Mouse (Mus musculus): Measurements from ENCODE around the gene Ryr1. TPM values are rescaled to one million over a fixed set of nuclear protein-coding genes. Genes with fewer than 3 reads are reported as not detected.

Gene Ryr1
- polyA plus RNA-seq, 1 experiment from 2014 or later = 0.30 TPM

DNA sequence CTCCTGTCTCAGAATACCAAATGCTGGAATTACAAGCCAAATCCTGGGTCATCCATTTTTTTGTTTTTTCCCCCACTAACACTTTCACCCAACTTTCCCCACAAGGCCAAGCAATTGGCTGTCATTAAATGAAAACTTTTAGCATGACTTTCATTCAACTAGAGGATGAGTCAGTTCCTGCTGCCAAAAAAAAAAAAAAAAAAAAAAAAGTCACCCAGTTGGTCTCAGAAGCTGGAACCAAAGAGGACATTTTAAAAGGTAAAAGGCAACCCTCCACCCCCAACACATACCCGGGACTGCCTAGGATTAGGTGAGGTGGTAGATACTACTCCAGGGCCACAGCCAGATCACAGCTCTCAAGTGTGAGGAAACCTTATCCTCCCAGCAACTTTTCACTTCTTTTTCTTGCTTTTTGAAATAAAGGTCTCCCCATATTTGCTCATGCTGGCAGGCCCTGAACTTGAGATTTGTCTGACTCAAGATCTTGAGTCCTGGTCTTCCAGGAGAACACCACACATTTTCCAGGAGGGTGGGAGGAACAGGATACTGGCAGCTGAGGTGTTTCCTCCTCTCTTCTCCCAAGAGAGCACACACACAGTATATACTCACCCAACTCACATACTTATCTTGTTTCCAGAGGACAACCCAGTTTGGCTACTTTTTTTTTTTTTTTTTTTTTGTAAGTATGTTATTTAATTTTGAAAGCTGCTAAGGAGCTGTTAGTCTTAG is 166.8 kb downstream of the Ryr1 start:
- H3K27me3 ChIP-seq (ENCODE audit: control insufficient read depth, insufficient read depth, low read length) = no peaks in the 10 kb centered on the region
- H3K9me3 ChIP-seq (ENCODE audit: control insufficient read depth, low read depth, low read length) = no peaks in the 10 kb centered on the region
- peaks cover 52% of the 10 kb centered on the region for H3K4me1 ChIP-seq (ENCODE audit: control insufficient read depth, insufficient read depth, low read length)
- WGBS = 41% methylated on average over 1 of the region's 1 CpGs
- no peak overlapping the region for H3K9ac ChIP-seq (replicated peaks; ENCODE audit: low read depth, low read length)
- peak overlapping the region; percentile 95; the same call in 1 of the 2 replicates for H3K4me2 ChIP-seq (replicated peaks; ENCODE audit: low read depth, low read length)
- peak overlapping the region; percentile 62; the same call in 1 of the 2 replicates for H3K27ac ChIP-seq (ENCODE audit: low read length)
- H3K4me3 ChIP-seq (ENCODE audit: low read depth, low read length) = no peak overlapping the region
- no peak for ATAC-seq (ENCODE audit: insufficient number of reproducible peaks, insufficient read depth, low FRiP score, low read depth)
- H3K36me3 ChIP-seq (ENCODE audit: control insufficient read depth, insufficient read depth, low read length) = no peaks in the 10 kb centered on the region

DNA sequence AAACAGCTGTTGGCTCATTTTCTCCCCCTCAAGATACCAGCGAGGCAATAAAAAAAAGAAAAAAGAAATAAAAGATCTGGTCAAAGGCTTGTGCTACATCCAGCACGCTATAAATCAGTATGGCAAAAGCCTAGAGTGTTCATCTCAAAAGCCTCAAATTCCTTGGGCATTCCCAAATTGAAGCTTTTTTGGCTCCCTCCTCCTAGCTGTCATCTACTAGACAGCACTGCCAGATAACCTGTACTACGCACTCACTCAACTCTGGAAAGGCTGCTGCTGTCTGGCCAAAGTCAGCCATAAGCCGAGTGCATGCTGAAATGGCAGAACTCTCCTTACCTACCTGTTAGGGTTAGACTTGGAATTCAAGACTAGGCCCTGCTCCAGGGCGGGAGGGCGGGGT is 167.7 kb downstream of the Ryr1 start:
- Histone ChIP-seq H3K9me3 (ENCODE audit: control insufficient read depth, low read depth, low read length) (no peaks in the 10 kb centered on the region), H3K27ac (ENCODE audit: low read length) (no peak overlapping the region)

DNA sequence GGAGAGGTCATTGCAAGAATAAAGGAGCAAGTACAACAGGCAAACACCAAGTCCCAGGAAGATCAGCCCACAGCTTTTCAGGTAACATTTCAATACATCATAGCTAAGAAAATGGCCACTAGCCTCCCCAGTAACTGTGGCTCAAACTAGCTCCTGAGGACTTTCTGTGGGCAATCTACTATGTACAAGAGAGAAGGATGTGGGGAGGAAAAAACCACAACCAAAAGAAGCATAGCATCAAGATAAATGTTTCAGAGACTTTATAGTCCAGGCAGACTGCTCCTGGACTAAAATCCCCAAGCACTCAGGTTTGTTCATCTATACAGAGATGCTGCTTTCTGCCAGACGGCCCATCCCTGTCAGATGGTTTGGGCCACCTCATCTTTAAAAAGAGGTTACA is 168.7 kb downstream of the Ryr1 start:
- Histone ChIP-seq H3K27ac (ENCODE audit: low read length) (no peak overlapping the region), H3K9me3 (ENCODE audit: control insufficient read depth, low read depth, low read length) (no peaks in the 10 kb centered on the region), H3K36me3 (ENCODE audit: control insufficient read depth, insufficient read depth, low read length) (no peaks in the 10 kb centered on the region), H3K4me3 (ENCODE audit: low read depth, low read length) (no peak overlapping the region), H3K4me1 (ENCODE audit: control insufficient read depth, insufficient read depth, low read length) (peaks cover 68% of the 10 kb centered on the region), H3K27me3 (ENCODE audit: control insufficient read depth, insufficient read depth, low read length) (no peaks in the 10 kb centered on the region), H3K9ac (replicated peaks; ENCODE audit: low read depth, low read length) (no peak overlapping the region), H3K4me2 (replicated peaks; ENCODE audit: low read depth, low read length) (no peak overlapping the region)
- WGBS = 80% methylated on average over 1 of the region's 1 CpGs
- ATAC-seq (ENCODE audit: insufficient number of reproducible peaks, insufficient read depth, low FRiP score, low read depth) = no peak

More for the DNA sequence above, 167.7 kb downstream of the Ryr1 start:
- ATAC-seq (ENCODE audit: insufficient number of reproducible peaks, insufficient read depth, low FRiP score, low read depth) = no peak
- H3K4me1 ChIP-seq (ENCODE audit: control insufficient read depth, insufficient read depth, low read length) = peaks cover 59% of the 10 kb centered on the region
- H3K9ac ChIP-seq (replicated peaks; ENCODE audit: low read depth, low read length) = no peak overlapping the region
- no peaks in the 10 kb centered on the region for H3K27me3 ChIP-seq (ENCODE audit: control insufficient read depth, insufficient read depth, low read length)
- H3K36me3 ChIP-seq (ENCODE audit: control insufficient read depth, insufficient read depth, low read length) = no peaks in the 10 kb centered on the region
- 56% methylated on average over 6 of the region's 6 CpGs for WGBS
- no peak overlapping the region for H3K4me2 ChIP-seq (replicated peaks; ENCODE audit: low read depth, low read length)
- no peak overlapping the region for H3K4me3 ChIP-seq (ENCODE audit: low read depth, low read length)

DNA sequence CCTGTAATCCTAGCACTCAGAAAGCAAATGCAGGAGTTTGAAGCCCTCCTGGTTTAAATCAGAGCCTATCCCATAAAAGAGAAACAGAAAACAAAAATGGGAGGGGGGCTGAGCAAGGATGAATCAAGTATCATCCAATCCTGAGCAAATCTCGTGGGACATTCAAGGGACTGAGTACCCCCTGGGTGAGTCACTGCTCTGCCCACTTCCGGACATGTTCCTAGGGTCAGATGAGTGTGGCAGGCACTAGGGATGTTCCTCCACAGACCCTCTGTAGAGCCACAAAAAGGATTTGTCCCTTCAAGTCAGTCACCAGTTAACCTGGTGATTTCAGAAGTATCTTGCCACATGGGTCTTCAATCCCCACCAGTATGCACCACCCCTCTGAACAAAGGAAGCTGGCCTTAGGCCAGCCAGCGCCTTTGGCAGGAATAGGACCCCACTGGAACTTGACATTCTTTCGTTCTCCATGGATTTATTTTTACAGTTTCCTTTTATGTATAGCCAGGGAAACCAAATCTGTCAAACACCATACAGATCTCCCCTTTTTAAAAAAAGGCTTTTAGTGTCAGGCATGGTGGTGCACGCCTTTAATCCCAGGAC is 169.6 kb downstream of the Ryr1 start:
- H3K4me1 ChIP-seq (ENCODE audit: control insufficient read depth, insufficient read depth, low read length) = peaks cover 73% of the 10 kb centered on the region
- H3K27me3 ChIP-seq (ENCODE audit: control insufficient read depth, insufficient read depth, low read length) = no peaks in the 10 kb centered on the region
- H3K27ac ChIP-seq (ENCODE audit: low read length) = no peak overlapping the region
- H3K4me2 ChIP-seq (replicated peaks; ENCODE audit: low read depth, low read length) = no peak overlapping the region
- peaks cover 5% of the 10 kb centered on the region; the same call in 1 of the 2 replicates for H3K36me3 ChIP-seq (ENCODE audit: control insufficient read depth, insufficient read depth, low read length)
- no peak overlapping the region for H3K9ac ChIP-seq (replicated peaks; ENCODE audit: low read depth, low read length)
- ATAC-seq (ENCODE audit: insufficient number of reproducible peaks, insufficient read depth, low FRiP score, low read depth) = no peak
- WGBS = 54% methylated on average over 5 of the region's 5 CpGs
- no peaks in the 10 kb centered on the region for H3K9me3 ChIP-seq (ENCODE audit: control insufficient read depth, low read depth, low read length)
- no peak overlapping the region for H3K4me3 ChIP-seq (ENCODE audit: low read depth, low read length)

DNA sequence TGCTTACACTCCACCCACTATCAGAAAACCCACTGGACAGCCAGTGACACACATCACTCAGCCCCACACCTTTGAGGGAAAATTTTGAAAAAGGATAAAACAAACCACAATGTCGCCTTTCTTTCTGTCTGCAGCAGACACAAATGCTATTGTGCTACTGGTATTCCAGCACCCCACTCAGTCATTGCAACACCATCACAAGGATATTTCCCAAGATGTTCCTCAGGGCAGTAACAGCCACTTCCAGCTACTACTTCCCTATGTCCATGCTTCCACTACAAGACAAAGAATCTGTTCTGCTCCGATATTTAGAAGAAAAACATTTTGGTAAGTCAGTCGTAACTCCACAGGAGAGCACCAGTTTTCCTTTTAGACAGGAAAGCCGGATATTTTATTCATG is 170.2 kb downstream of the Ryr1 start:
- Histone ChIP-seq H3K36me3 (ENCODE audit: control insufficient read depth, insufficient read depth, low read length) (peaks cover 5% of the 10 kb centered on the region; the same call in 1 of the 2 replicates), H3K9me3 (ENCODE audit: control insufficient read depth, low read depth, low read length) (no peaks in the 10 kb centered on the region), H3K4me1 (ENCODE audit: control insufficient read depth, insufficient read depth, low read length) (peaks cover 71% of the 10 kb centered on the region), H3K27ac (ENCODE audit: low read length) (no peak overlapping the region), H3K4me3 (ENCODE audit: low read depth, low read length) (no peak overlapping the region), H3K4me2 (replicated peaks; ENCODE audit: low read depth, low read length) (no peak overlapping the region), H3K9ac (replicated peaks; ENCODE audit: low read depth, low read length) (no peak overlapping the region), H3K27me3 (ENCODE audit: control insufficient read depth, insufficient read depth, low read length) (no peaks in the 10 kb centered on the region)
- ATAC-seq (ENCODE audit: insufficient number of reproducible peaks, insufficient read depth, low FRiP score, low read depth) = no peak
- WGBS = 88% methylated on average over 4 of the region's 4 CpGs

DNA sequence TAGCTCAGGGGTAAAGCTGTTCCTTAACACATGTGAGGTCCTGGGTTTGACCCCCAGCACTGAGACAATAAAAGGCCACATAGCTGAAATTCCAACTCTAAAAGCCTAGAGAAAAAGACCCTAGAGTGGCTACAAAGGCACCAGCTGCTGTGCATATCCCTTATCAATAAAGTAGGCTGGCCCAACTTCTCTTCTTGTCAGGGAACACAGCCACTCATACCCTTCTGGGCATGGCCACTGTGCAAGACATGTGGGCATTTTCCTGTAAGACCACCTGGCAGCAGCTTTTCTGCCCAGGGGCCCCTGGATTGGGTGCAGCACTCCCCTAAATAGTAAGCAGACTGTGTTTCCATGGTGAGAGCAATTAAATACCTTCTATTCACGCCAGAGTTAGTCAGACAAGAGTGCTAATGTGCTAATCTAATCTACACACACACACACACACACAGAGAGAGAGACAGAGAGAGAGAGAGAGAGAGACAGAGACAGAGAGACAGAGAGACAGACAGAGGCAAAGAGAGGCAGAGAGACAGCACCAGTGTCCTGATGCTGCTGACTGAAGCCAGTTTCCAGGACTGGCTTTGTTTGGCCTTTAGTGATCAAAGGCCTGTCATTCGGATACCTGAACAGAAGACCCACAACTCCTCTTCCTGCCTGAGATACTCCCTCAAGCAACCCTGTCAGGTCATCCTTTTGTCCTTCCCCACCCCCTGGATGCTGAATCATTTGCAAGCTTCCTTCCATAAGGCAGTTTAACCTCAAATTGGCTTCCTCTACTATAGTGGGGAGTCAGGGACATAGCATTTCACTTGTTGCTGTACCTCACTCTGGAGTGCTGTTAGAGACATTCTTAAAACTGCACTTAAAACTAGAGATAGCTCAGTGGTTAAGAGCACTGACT is 171.3 kb downstream of the Ryr1 start:
- no peak overlapping the region for H3K4me3 ChIP-seq (ENCODE audit: low read depth, low read length)
- peaks cover 71% of the 10 kb centered on the region for H3K4me1 ChIP-seq (ENCODE audit: control insufficient read depth, insufficient read depth, low read length)
- H3K4me2 ChIP-seq (replicated peaks; ENCODE audit: low read depth, low read length) = no peak overlapping the region
- 0 out of 2 replicates have a peak, but pooled peaks have one; percentile 8 for ATAC-seq (ENCODE audit: insufficient number of reproducible peaks, insufficient read depth, low FRiP score, low read depth)
- H3K27ac ChIP-seq (ENCODE audit: low read length) = peak overlapping the region; percentile 86
- WGBS = 10% methylated on average over 2 of the region's 2 CpGs
- H3K27me3 ChIP-seq (ENCODE audit: control insufficient read depth, insufficient read depth, low read length) = no peaks in the 10 kb centered on the region
- H3K36me3 ChIP-seq (ENCODE audit: control insufficient read depth, insufficient read depth, low read length) = peaks cover 5% of the 10 kb centered on the region; the same call in 1 of the 2 replicates
- no peaks in the 10 kb centered on the region for H3K9me3 ChIP-seq (ENCODE audit: control insufficient read depth, low read depth, low read length)
- no peak overlapping the region for H3K9ac ChIP-seq (replicated peaks; ENCODE audit: low read depth, low read length)

MicroRNAs within 50 kb of the gene (microRNA counts, 519-probe panel; counts per million panel counts)
- 2,396 counts per million, percentile 39 among the panel's probes with 10 or more counts for microRNA mmu-miR-1963

Small RNA genes within 50 kb of the gene (microRNA-seq; reads per million reads assigned to microRNA genes)
- not detected for gene Gm44408
- gene Mir1963 = not detected

Other genes starting within 250 kb of the Ryr1 start
- gene Capn12, start 243.8 kb downstream of the Ryr1 start, polyA plus RNA-seq (2014; fragmentation: Nextera tagmentation; extraction: Ambion mirVana) = 0.67 and 1.1 TPM in 2 replicates
- 272 and 280 TPM in 2 replicates for gene Actn4, start 162.8 kb downstream of the Ryr1 start, polyA plus RNA-seq (2014; fragmentation: Nextera tagmentation; extraction: Ambion mirVana)
- 413 and 444 TPM in 2 replicates for gene Eif3k, start 143.3 kb downstream of the Ryr1 start, polyA plus RNA-seq (2014; fragmentation: Nextera tagmentation; extraction: Ambion mirVana)
- 8.5 and 11.3 TPM in 2 replicates for gene Map4k1, start 143.1 kb downstream of the Ryr1 start, polyA plus RNA-seq (2014; fragmentation: Nextera tagmentation; extraction: Ambion mirVana)
- 0.51 and 0.73 TPM in 2 replicates for gene Rasgrp4, start 9.7 kb upstream of the Ryr1 start, polyA plus RNA-seq (2014; fragmentation: Nextera tagmentation; extraction: Ambion mirVana)
- 17.7 and 17.8 TPM in 2 replicates for gene Fam98c, start 31.1 kb upstream of the Ryr1 start, polyA plus RNA-seq (2014; fragmentation: Nextera tagmentation; extraction: Ambion mirVana)
- 0.38 and 0.49 TPM in 2 replicates for gene Ggn, start 45.0 kb upstream of the Ryr1 start, polyA plus RNA-seq (2014; fragmentation: Nextera tagmentation; extraction: Ambion mirVana)
- gene Spred3, start 45.2 kb upstream of the Ryr1 start, polyA plus RNA-seq (2014; fragmentation: Nextera tagmentation; extraction: Ambion mirVana) = 5.9 TPM in 2 replicates
- gene Psmd8, start 55.5 kb upstream of the Ryr1 start, polyA plus RNA-seq (2014; fragmentation: Nextera tagmentation; extraction: Ambion mirVana) = 264 and 268 TPM in 2 replicates
- 0.64 and 1.6 TPM in 2 replicates for gene Catsperg1, start 88.9 kb upstream of the Ryr1 start, polyA plus RNA-seq (2014; fragmentation: Nextera tagmentation; extraction: Ambion mirVana)
- gene Kcnk6, start 107.3 kb upstream of the Ryr1 start, polyA plus RNA-seq (2014; fragmentation: Nextera tagmentation; extraction: Ambion mirVana) = 0.73 and 0.98 TPM in 2 replicates
- gene Yif1b, start 113.2 kb upstream of the Ryr1 start, polyA plus RNA-seq (2014; fragmentation: Nextera tagmentation; extraction: Ambion mirVana) = 93.4 and 100.0 TPM in 2 replicates
- 35.0 and 36.6 TPM in 2 replicates for gene 2200002D01Rik, start 123.3 kb upstream of the Ryr1 start, polyA plus RNA-seq (2014; fragmentation: Nextera tagmentation; extraction: Ambion mirVana)
- 386 and 405 TPM in 2 replicates for gene Spint2, start 156.7 kb upstream of the Ryr1 start, polyA plus RNA-seq (2014; fragmentation: Nextera tagmentation; extraction: Ambion mirVana)
- gene Ppp1r14a, start 164.1 kb upstream of the Ryr1 start, polyA plus RNA-seq (2014; fragmentation: Nextera tagmentation; extraction: Ambion mirVana) = 47.4 and 51.3 TPM in 2 replicates
- 6.0 and 11.0 TPM in 2 replicates for gene Dpf1, start 178.8 kb upstream of the Ryr1 start, polyA plus RNA-seq (2014; fragmentation: Nextera tagmentation; extraction: Ambion mirVana)

Data from stomach, embryonic 14.5 days (tissue).